Mouse (Mus musculus): ENCODE measurements around the gene Pdlim7. TPM values are rescaled to one million over a fixed set of nuclear protein-coding genes. Genes with fewer than 3 reads are reported as not detected.

Pdlim7 gene
- total and polyA plus RNA-seq, 3 experiments = 12.3 to 40.6 TPM; not detected in 1

DNA sequence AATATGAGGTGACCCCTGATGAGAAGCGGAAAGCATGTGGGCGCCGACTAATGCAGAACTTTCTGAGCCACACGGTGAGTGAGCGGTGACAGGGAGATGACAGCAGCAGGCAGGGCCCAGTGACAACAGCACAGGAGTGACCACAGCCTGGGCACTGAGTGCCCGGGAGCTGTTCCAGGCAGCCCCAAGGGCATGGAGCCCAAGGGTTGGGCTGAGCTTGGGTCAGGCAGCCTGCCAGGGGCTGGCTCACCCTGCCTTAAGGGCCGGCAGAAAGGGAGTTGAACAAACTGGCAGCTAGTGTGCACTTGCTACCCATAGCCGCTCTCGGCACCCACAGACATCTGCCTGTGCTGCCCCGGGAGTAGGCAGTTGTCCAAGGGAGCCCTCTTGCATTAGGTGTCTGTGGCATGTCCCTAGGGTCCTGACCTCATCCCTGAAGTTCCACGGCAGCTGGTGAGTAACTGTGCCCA, 62.9 kb downstream of the Pdlim7 start:
- H3K9ac ChIP-seq (ENCODE audit: control insufficient read depth, low read depth, low read length, poor library complexity, severe bottlenecking) = no peak overlapping the region
- no peak for DNase-seq (ENCODE audit: low read depth, low spot score)
- no peaks in the 10 kb centered on the region for H3K9me3 ChIP-seq (replicated peaks; ENCODE audit: insufficient read depth, low read length)
- H3K4me3 ChIP-seq (ENCODE audit: control insufficient read depth in 1 of 2, insufficient read depth in 1 of 2, low read depth in 2 of 2, low read length in 2 of 2) = no peak overlapping the region
- H3K36me3 ChIP-seq (ENCODE audit: control insufficient read depth in 1 of 2, insufficient read depth in 2 of 2, low read length in 2 of 2) = peaks cover 4 to 11% of the 10 kb centered on the region in 2 experiments
- peaks cover 7 to 24% of the 10 kb centered on the region in 2 experiments for H3K4me1 ChIP-seq (ENCODE audit: control insufficient read depth in 1 of 2, insufficient read depth in 2 of 2, low read length in 2 of 2)
- peaks cover 29% of the 10 kb centered on the region for H3K79me2 ChIP-seq (ENCODE audit: control insufficient read depth, insufficient read depth, low read length, poor library complexity)
- no peak for TF ChIP-seq USF1 (IDR thresholded peaks at IDR 0.05; ENCODE audit: low read depth, low read length)
- TF ChIP-seq MAZ (IDR thresholded peaks at IDR 0.05; ENCODE audit: low read depth, low read length) = no peak
- TF ChIP-seq HCFC1 (IDR thresholded peaks at IDR 0.05; ENCODE audit: low read depth, low read length) = no peak
- no peak for TF ChIP-seq POLR2AphosphoS2 (IDR thresholded peaks at IDR 0.05; ENCODE audit: low read length)
- no peak for TF ChIP-seq POLR2AphosphoS5 (IDR thresholded peaks at IDR 0.05; ENCODE audit: borderline replicate concordance, low read depth, low read length)
- TF ChIP-seq ZNF384 (IDR thresholded peaks at IDR 0.05; ENCODE audit: low read depth, low read length) = no peak
- TF ChIP-seq ETS1 (IDR thresholded peaks at IDR 0.05; ENCODE audit: low read depth, low read length) = no peak
- no peak for TF ChIP-seq SIN3A (IDR thresholded peaks at IDR 0.05; ENCODE audit: low read length)
- TF ChIP-seq KAT2A (conservative IDR thresholded peaks at IDR 0.05; ENCODE audit: low read depth, low read length) = no peak
- TF ChIP-seq NELFE (IDR thresholded peaks at IDR 0.05; ENCODE audit: low read depth, low read length) = no peak
- H3K27ac ChIP-seq (ENCODE audit: control insufficient read depth, low read depth, low read length) = no peak overlapping the region
- no peaks in the 10 kb centered on the region for H3K27me3 ChIP-seq (ENCODE audit: control insufficient read depth in 1 of 2, insufficient read depth in 2 of 2, low read length in 2 of 2)

DNA sequence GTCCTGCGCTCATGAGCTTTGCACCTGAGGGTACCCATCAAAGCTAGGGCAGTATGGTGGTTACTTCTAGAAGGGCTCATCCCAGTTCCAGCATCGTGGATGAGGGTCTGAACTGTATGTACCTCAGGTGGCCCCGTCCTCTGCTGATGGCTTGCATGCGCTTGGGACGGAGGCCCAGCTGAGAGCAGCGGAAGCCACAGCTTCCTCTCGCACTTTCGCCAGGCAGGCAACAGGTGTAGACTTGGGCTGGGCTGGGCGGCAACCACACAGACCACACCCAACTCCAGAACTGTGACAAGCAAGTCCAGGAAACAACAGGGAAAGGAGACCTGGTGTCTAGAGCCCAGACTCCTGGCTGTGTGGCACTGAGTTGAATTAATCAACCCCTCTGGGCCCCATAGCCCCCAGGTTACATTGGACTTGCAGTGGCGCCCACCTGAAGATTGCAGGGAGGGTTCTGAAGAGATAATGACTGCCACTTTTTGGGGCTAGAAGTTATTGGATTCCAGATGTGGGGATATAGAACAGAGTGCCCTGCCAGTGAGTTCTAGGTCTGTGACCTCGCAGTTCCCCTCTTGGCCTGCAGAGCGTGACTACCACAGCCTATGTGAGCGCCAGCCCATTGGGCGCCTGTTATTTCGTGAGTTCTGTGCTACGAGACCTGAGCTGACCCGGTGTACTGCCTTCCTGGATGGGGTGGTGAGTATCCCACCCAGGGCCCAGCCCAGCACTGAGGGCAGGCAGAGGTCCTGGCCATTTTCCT, 63.6 kb downstream of the Pdlim7 start:
- peaks cover 7 to 24% of the 10 kb centered on the region in 2 experiments for H3K4me1 ChIP-seq (ENCODE audit: control insufficient read depth in 1 of 2, insufficient read depth in 2 of 2, low read length in 2 of 2)
- no peaks in the 10 kb centered on the region for H3K27me3 ChIP-seq (ENCODE audit: control insufficient read depth in 1 of 2, insufficient read depth in 2 of 2, low read length in 2 of 2)
- H3K9ac ChIP-seq (ENCODE audit: control insufficient read depth, low read depth, low read length, poor library complexity, severe bottlenecking) = no peak overlapping the region
- TF ChIP-seq EP300 (IDR thresholded peaks at IDR 0.05; ENCODE audit: low read depth in 1 of 2, low read length in 2 of 2) (no peak), ETS1 (IDR thresholded peaks at IDR 0.05; ENCODE audit: low read depth, low read length) (0 out of 2 replicates have a peak, but pooled peaks have one; percentile 23), USF1 (IDR thresholded peaks at IDR 0.05; ENCODE audit: low read depth, low read length) (no peak), POLR2AphosphoS2 (IDR thresholded peaks at IDR 0.05; ENCODE audit: low read length) (no peak), ELF1 (IDR thresholded peaks at IDR 0.05; ENCODE audit: low read depth, low read length) (no peak), ZC3H11A (IDR thresholded peaks at IDR 0.05; ENCODE audit: low read depth, low read length) (no peak), BHLHE40 (IDR thresholded peaks at IDR 0.05; ENCODE audit: borderline replicate concordance, low read depth, low read length) (no peak), CTCF (IDR thresholded peaks at IDR 0.05 in 2 of 3, conservative IDR thresholded peaks at IDR 0.05 in 1 of 3; ENCODE audit: control insufficient read depth in 1 of 3, insufficient read depth in 1 of 3, low read depth in 2 of 3, low read length in 3 of 3, poor library complexity in 1 of 3, severe bottlenecking in 1 of 3) (peak in 2 of 3 experiments; percentile 6 to 17; a peak in 1 of 6 replicates), POLR2A (IDR thresholded peaks at IDR 0.05; ENCODE audit: control insufficient read depth in 1 of 2, insufficient read depth in 1 of 2, low read depth in 1 of 2, low read length in 2 of 2, poor library complexity in 1 of 2) (no peak), NRF1 (IDR thresholded peaks at IDR 0.05; ENCODE audit: insufficient read depth, low read depth, low read length, poor library complexity, severe bottlenecking) (no peak), MAFK (IDR thresholded peaks at IDR 0.05; ENCODE audit: borderline replicate concordance, low read depth, low read length) (no peak)
- no peak for DNase-seq (ENCODE audit: low read depth, low spot score)
- peaks cover 4 to 11% of the 10 kb centered on the region in 2 experiments for H3K36me3 ChIP-seq (ENCODE audit: control insufficient read depth in 1 of 2, insufficient read depth in 2 of 2, low read length in 2 of 2)
- H3K9me3 ChIP-seq (replicated peaks; ENCODE audit: insufficient read depth, low read length) = no peaks in the 10 kb centered on the region
- H3K79me2 ChIP-seq (ENCODE audit: control insufficient read depth, insufficient read depth, low read length, poor library complexity) = peaks cover 32% of the 10 kb centered on the region
- no peak overlapping the region for H3K4me3 ChIP-seq (ENCODE audit: control insufficient read depth in 1 of 2, insufficient read depth in 1 of 2, low read depth in 2 of 2, low read length in 2 of 2)
- H3K27ac ChIP-seq (ENCODE audit: control insufficient read depth, low read depth, low read length) = no peak overlapping the region

All from MEL (cell line).